Mouse (Mus musculus): ENCODE results near the gene Aph1b.

DNA sequence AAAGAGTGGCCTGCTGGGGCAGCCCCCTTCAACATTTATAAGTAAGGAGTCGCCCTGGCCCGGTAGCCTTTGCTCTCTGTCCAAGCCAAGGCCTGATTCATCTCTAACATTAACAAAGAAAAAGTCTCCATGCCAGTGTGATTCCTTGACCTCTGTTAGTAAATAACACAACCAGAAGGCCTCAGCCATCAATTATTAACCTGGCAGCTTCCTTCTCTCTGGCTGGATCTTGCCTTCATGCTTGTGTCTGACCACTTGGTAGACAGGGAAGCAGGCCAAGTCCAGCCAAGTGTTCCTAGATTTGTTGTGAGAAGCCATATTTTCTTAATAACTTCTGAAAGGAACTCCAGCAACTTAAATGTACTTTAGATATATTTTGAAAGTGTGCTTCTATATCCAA, 58.7 kb downstream of the Aph1b start:
- TF ChIP-seq POLR2A (IDR thresholded peaks at IDR 0.05; ENCODE audit: low read depth, low read length): no peak
- TF ChIP-seq CTCF (IDR thresholded peaks at IDR 0.05; ENCODE audit: borderline replicate concordance, insufficient read depth, low read length): no peak
